Mouse (Mus musculus): Measurements from ENCODE around the gene Orc5. TPM values are rescaled to one million over a fixed set of nuclear protein-coding genes. Genes with fewer than 3 reads are reported as not detected.

Gene Orc5
- total and polyA plus RNA-seq, 3 experiments, result 27.4 to 76.5 (median 47.8) TPM

GRCm38 (mm10) chr5:22538996-22539600 is 11.1 kb downstream of the Orc5 start:
- Histone ChIP-seq H3K4me3 (replicated peaks in 1 of 3; ENCODE audit: low read depth in 2 of 3, low read length in 2 of 3, poor library complexity in 1 of 3) (no peak overlapping the region), H3K4me1 (ENCODE audit: control insufficient read depth in 1 of 2, insufficient read depth in 2 of 2) (peaks cover 0 to 52% of the 10 kb centered on the region in 2 experiments; a peak in 2 of 4 replicates), H3K27ac (ENCODE audit: insufficient read depth, low read depth) (no peak overlapping the region), H3K79me2 (replicated peaks; ENCODE audit: control insufficient read depth, extremely low read depth, insufficient read depth, poor library complexity, severe bottlenecking) (peaks cover 4% of the 10 kb centered on the region; the same call in 1 of the 2 replicates), H3K9ac (ENCODE audit: insufficient read depth, low read depth) (no peak overlapping the region), H3K27me3 (replicated peaks) (no peaks in the 10 kb centered on the region), H3K36me3 (replicated peaks in 1 of 2; ENCODE audit: control insufficient read depth in 1 of 2, insufficient read depth in 1 of 2, low read length in 1 of 2) (peaks cover 28 to 66% of the 10 kb centered on the region in 2 experiments), H3K4me2 (ENCODE audit: insufficient read depth, low read depth, poor library complexity, severe bottlenecking) (no peak overlapping the region), H3K9me3 (replicated peaks; ENCODE audit: low read length) (no peaks in the 10 kb centered on the region)
- TF ChIP-seq TCF12 (IDR thresholded peaks at IDR 0.05; ENCODE audit: low read depth, low read length), result no peak
- no peak for TF ChIP-seq MYC (IDR thresholded peaks at IDR 0.05; ENCODE audit: low read depth, low read length)
- no peak for TF ChIP-seq IRF4 (IDR thresholded peaks at IDR 0.05; ENCODE audit: low read depth, low read length)
- no peak for TF ChIP-seq PAX5 (IDR thresholded peaks at IDR 0.05; ENCODE audit: low read length)
- TF ChIP-seq NELFE (IDR thresholded peaks at IDR 0.05; ENCODE audit: low read depth, low read length), result no peak
- dilution Hi-C loops (cut with MboI; ENCODE audit: extremely low pct_ligation_motif_present, extremely low pct_unique_long_range_greater_than_20kb, low sequenced_read_pairs) (no loop called here), in situ Hi-C loops (cut with MboI; ENCODE audit: low pct_ligation_motif_present, low pct_unique_long_range_greater_than_20kb, low sequenced_read_pairs) (no loop called here)
- DNase-seq (ENCODE audit: extremely low read depth), result no peak

- in situ Hi-C loops (cut with MboI; ENCODE audit: low pct_ligation_motif_present, low pct_unique_long_range_greater_than_20kb, low sequenced_read_pairs), result no loop called here
- Histone ChIP-seq H3K79me2 (replicated peaks; ENCODE audit: control insufficient read depth, extremely low read depth, insufficient read depth, poor library complexity, severe bottlenecking) (peaks cover 4% of the 10 kb centered on the region; the same call in 1 of the 2 replicates), H3K27me3 (replicated peaks) (no peaks in the 10 kb centered on the region), H3K4me1 (ENCODE audit: control insufficient read depth in 1 of 2, insufficient read depth in 2 of 2) (peaks cover 0 to 31% of the 10 kb centered on the region in 2 experiments; a peak in 2 of 4 replicates), H3K4me2 (ENCODE audit: insufficient read depth, low read depth, poor library complexity, severe bottlenecking) (no peak overlapping the region), H3K27ac (ENCODE audit: insufficient read depth, low read depth) (no peak overlapping the region), H3K9ac (ENCODE audit: insufficient read depth, low read depth) (no peak overlapping the region), H3K36me3 (replicated peaks in 1 of 2; ENCODE audit: control insufficient read depth in 1 of 2, insufficient read depth in 1 of 2, low read length in 1 of 2) (peaks cover 24 to 66% of the 10 kb centered on the region in 2 experiments), H3K4me3 (replicated peaks in 1 of 3; ENCODE audit: low read depth in 2 of 3, low read length in 2 of 3, poor library complexity in 1 of 3) (no peak overlapping the region), H3K9me3 (replicated peaks; ENCODE audit: low read length) (no peaks in the 10 kb centered on the region)
- TF ChIP-seq SMC3 (IDR thresholded peaks at IDR 0.05; ENCODE audit: low read depth, low read length), result no peak
- TF ChIP-seq MAZ (IDR thresholded peaks at IDR 0.05; ENCODE audit: low read depth, low read length), result no peak
- TF ChIP-seq ETS1 (conservative IDR thresholded peaks at IDR 0.05; ENCODE audit: low read depth, low read length), result no peak
- TF ChIP-seq CHD2 (IDR thresholded peaks at IDR 0.05; ENCODE audit: low read length), result no peak
- no peak for TF ChIP-seq RCOR1 (conservative IDR thresholded peaks at IDR 0.05; ENCODE audit: low read depth, low read length)
- TF ChIP-seq POLR2A (IDR thresholded peaks at IDR 0.05; ENCODE audit: low read depth, low read length), result no peak
- no peak for TF ChIP-seq BHLHE40 (IDR thresholded peaks at IDR 0.05; ENCODE audit: low read depth, low read length)
- TF ChIP-seq RAD21 (IDR thresholded peaks at IDR 0.05; ENCODE audit: low read depth, low read length), result no peak
- no peak for TF ChIP-seq MEF2A (IDR thresholded peaks at IDR 0.05; ENCODE audit: borderline replicate concordance, low read depth, low read length)
- no peak for DNase-seq (ENCODE audit: extremely low read depth)
- dilution Hi-C loops (cut with MboI; ENCODE audit: extremely low pct_ligation_motif_present, extremely low pct_unique_long_range_greater_than_20kb, low sequenced_read_pairs), result no loop called here
Measured at GRCm38 (mm10) chr5:22536695-22537094, 13.5 kb downstream of the Orc5 start.

Data from CH12.LX (cell line).